Mouse (Mus musculus) lung, embryonic 15.5 days (tissue): ENCODE measurements at regions not wholly inside any gene's neighbourhood (a gene's known extent, or its start where the extent isn't known, plus 50 kb on each side); places are given as distances from the start of the nearest gene placed in this dataset.
A peak's percentile ranks its signal among the peaks of the same experiment; 100 is the strongest.

Experiments used
- ATAC-seq: fragments of 200-750 bp; cut with Nextera tagmentation; 2 replicates; pipeline ENCODE4 v1.8.0; 2017; ENCODE audit warnings: moderate number of reproducible peaks, borderline replicate concordance; ENCODE audit not compliant: low FRiP score, low TSS enrichment; ENCODE audit errors: extremely low read depth
- H3K27ac ChIP-seq: fragments of 300-500 bp; sonication (generic); 2 replicates; pipeline ENCODE4 v1.5.1; 2015; ENCODE audit warnings: moderate library complexity, mild to moderate bottlenecking, inconsistent platforms
- H3K27me3 ChIP-seq: fragments of 300-500 bp; sonication (generic); 2 replicates; pipeline ENCODE4 v1.6.1; 2015; ENCODE audit warnings: inconsistent platforms
- H3K36me3 ChIP-seq: fragments of 300-500 bp; sonication (generic); 2 replicates; pipeline ENCODE4 v1.6.1; 2015; ENCODE audit warnings: inconsistent platforms
- H3K4me1 ChIP-seq: fragments of 300-500 bp; sonication (generic); 2 replicates; pipeline ENCODE4 v1.6.1; 2015; ENCODE audit warnings: inconsistent platforms
- H3K4me2 ChIP-seq: fragments of 300-500 bp; sonication (generic); 2 replicates; pipeline ENCODE4 v1.6.1; 2015; ENCODE audit warnings: inconsistent platforms, mild to moderate bottlenecking, moderate library complexity
- H3K4me3 ChIP-seq: fragments of 300-500 bp; sonication (generic); 2 replicates; pipeline ENCODE4 v1.5.1; 2015; ENCODE audit warnings: mild to moderate bottlenecking, inconsistent platforms
- H3K9ac ChIP-seq: fragments of 300-500 bp; sonication (generic); 2 replicates; pipeline ENCODE4 v1.6.1; 2015; ENCODE audit warnings: inconsistent platforms
- H3K9me3 ChIP-seq: fragments of 300-500 bp; sonication (generic); 2 replicates; pipeline ENCODE4 v1.6.1; 2016; ENCODE audit warnings: inconsistent platforms
- WGBS: fragments of 180-500 bp; shearing (Covaris S2); methylation state at CpG from one replicate; pipeline ENCODE4 v1.1.7; 2015; 5-methylcytosine and 5-hydroxymethylcytosine counted together

DNA sequence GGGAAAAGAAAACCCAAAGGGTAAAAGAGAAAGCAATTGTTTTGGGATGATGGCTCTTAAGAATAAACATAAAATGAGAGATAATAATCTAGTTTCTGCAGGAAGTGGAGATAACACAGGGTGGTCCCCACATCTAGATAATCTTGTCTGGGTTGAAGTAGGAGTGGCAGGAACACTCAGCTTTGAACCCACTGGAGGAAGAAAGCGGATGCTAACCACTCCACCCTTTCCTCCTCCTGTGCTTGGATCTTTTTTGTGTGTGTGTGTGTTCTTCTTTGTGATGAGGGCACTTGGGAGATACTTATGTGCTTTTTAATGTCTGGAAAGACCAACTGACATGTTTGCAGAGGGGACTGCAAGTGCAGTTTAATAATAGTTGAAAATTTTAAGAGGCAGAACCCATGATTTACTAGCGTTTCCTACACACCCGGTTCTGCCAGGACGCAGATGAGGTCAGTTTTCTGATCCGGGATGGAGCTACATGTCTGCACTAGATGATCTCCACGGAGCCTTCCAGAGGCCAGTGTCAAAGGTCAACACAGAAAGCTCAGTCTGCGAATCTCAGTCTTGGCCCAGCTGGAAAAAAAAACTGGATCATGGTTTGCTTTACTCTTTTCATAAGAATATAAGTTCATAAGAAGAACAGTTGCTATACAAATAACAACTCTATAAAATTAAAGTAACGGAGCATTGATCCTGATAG is 82.7 kb downstream of the Gm13691 start:
- no peak for ATAC-seq
- Histone ChIP-seq H3K4me3 (no peak overlapping the region), H3K4me2 (no peak overlapping the region), H3K27ac (no peak overlapping the region), H3K4me1 (no peaks in the 10 kb centered on the region), H3K36me3 (no peaks in the 10 kb centered on the region), H3K9me3 (no peaks in the 10 kb centered on the region), H3K27me3 (no peaks in the 10 kb centered on the region), H3K9ac (no peak overlapping the region)
- WGBS: 45% methylated on average over 8 of the region's 8 CpGs

DNA sequence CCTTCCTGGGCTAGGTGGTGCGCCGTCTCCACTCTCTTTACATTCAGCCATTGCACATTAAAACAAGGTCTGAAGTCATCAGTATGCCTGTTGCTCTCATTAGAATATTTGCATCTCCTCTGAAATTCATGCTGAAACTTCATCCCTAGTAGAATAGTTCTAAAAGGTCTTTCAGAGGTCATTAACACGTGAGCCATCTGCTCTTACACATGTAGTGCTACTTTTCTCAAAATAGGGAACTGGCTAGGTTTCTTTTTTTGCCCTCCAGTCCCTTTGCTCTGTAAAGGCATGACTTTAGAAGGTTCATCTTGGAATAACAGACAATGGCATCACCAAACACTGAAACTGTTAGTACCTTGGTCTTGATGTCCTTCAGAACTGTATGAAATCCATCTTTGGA is 85.6 kb downstream of the Gm13691 start:
- Histone ChIP-seq H3K4me3 (no peak overlapping the region), H3K4me1 (no peaks in the 10 kb centered on the region), H3K27ac (no peak overlapping the region), H3K9me3 (no peaks in the 10 kb centered on the region), H3K9ac (no peak overlapping the region), H3K27me3 (no peaks in the 10 kb centered on the region), H3K36me3 (no peaks in the 10 kb centered on the region), H3K4me2 (no peak overlapping the region)
- ATAC-seq: no peak
- 80% methylated on average over 3 of the region's 3 CpGs for WGBS

DNA sequence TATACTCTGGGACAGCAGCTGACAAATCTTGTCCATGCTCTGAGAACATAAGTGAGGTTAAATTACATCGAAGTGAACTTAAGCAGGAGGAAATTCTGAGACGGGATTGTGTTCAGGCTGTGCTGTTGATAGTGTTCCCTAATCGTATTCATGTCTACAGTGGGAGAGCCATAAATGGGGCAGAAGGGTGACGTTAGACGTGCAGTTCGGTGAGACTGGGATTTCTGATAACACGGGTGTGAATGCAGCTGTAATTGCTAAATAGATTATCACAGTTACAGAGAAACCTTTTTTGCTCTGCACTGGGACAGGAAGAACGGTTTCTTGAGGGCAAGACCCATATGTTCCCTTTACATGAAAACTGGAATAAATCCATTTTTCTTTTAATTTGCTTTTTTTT is 88.9 kb downstream of the Gm13691 start:
- WGBS: 39% methylated on average over 8 of the region's 8 CpGs
- Histone ChIP-seq H3K27me3 (no peaks in the 10 kb centered on the region), H3K36me3 (no peaks in the 10 kb centered on the region), H3K27ac (no peak overlapping the region), H3K4me1 (no peaks in the 10 kb centered on the region), H3K4me2 (no peak overlapping the region), H3K4me3 (no peak overlapping the region), H3K9ac (no peak overlapping the region), H3K9me3 (no peaks in the 10 kb centered on the region)
- ATAC-seq: no peak

DNA sequence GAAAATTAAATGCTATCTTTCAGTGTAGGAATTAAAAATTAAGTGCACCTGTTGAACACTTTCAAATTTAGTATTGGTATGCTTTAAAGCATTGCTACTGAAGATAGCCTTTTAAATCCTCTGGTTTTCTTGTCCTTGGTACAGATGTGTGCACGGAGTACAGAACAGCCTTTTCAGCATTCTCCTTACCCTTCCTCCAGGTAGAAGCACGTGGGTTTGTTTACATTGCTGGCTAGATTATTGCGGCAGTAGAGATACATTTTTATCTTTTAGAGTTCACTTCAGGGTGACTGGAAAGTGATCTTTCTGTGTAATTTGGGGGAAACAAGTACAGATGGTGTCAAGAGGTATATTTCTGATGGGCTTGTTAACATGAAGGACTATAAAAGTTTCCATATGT is 89.9 kb downstream of the Gm13691 start:
- 19% methylated on average over 3 of the region's 3 CpGs for whole genome bisulfite sequencing
- no peaks in the 10 kb centered on the region for H3K4me1 ChIP-seq
- no peaks in the 10 kb centered on the region for H3K36me3 ChIP-seq
- no peak for ATAC-seq
- no peak overlapping the region for H3K4me2 ChIP-seq
- no peaks in the 10 kb centered on the region for H3K27me3 ChIP-seq
- H3K4me3 ChIP-seq: no peak overlapping the region
- H3K27ac ChIP-seq: no peak overlapping the region
- H3K9me3 ChIP-seq: no peaks in the 10 kb centered on the region
- no peak overlapping the region for H3K9ac ChIP-seq

GRCm38 (mm10) chr2:84094751-84095150 is 104.4 kb downstream of the Gm13691 start:
- H3K4me3 ChIP-seq: no peak overlapping the region
- no peaks in the 10 kb centered on the region for H3K27me3 ChIP-seq
- no peak overlapping the region for H3K27ac ChIP-seq
- no peaks in the 10 kb centered on the region for H3K4me1 ChIP-seq
- no peak overlapping the region for H3K9ac ChIP-seq
- no peaks in the 10 kb centered on the region for H3K9me3 ChIP-seq
- H3K36me3 ChIP-seq: no peaks in the 10 kb centered on the region
- H3K4me2 ChIP-seq: no peak overlapping the region
- no peak for ATAC-seq
- 84% methylated on average over 1 of the region's 1 CpGs for WGBS

GRCm38 (mm10) chr2:84098746-84099145 is 108.4 kb downstream of the Gm13691 start:
- WGBS: 69% methylated on average over 4 of the region's 4 CpGs

GRCm38 (mm10) chr2:84113562-84113961 is 123.2 kb downstream of the Gm13691 start:
- H3K36me3 ChIP-seq: no peaks in the 10 kb centered on the region
- H3K9me3 ChIP-seq: no peaks in the 10 kb centered on the region
- H3K27me3 ChIP-seq: no peaks in the 10 kb centered on the region
- WGBS: 41% methylated on average over 6 of the region's 6 CpGs
- no peaks in the 10 kb centered on the region for H3K4me1 ChIP-seq
- no peak overlapping the region for H3K27ac ChIP-seq
- no peak for ATAC-seq
- no peak overlapping the region for H3K4me2 ChIP-seq
- no peak overlapping the region for H3K4me3 ChIP-seq
- H3K9ac ChIP-seq: no peak overlapping the region

More at GRCm38 (mm10) chr2:84098746-84099145, 108.4 kb downstream of the Gm13691 start:
- H3K9me3 ChIP-seq: no peaks in the 10 kb centered on the region
- no peak overlapping the region for H3K4me2 ChIP-seq
- H3K36me3 ChIP-seq: no peaks in the 10 kb centered on the region
- no peak overlapping the region for H3K4me3 ChIP-seq
- H3K9ac ChIP-seq: no peak overlapping the region
- no peaks in the 10 kb centered on the region for H3K27me3 ChIP-seq
- no peak for ATAC-seq
- no peaks in the 10 kb centered on the region for H3K4me1 ChIP-seq
- H3K27ac ChIP-seq: no peak overlapping the region

DNA sequence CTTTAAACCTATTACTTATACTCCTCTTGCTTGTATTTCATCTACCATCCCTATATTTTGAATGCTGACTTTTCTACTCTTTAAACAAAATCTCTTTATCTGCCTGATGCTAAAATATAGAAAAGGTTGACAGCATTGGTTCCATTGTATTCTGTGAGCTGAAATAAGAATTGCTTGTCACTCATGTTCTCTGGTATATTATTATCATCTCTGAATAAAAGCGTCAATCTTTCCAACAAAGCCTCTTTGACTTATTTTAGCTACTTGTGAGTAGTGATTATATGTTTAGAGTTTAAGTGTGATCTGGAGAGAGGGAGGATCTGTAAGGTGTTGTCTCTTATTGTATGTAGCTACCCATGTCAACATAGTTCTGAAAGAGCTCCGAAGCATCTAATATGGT is 129.5 kb downstream of the Gm13691 start:
- no peaks in the 10 kb centered on the region for H3K36me3 ChIP-seq
- H3K4me3 ChIP-seq: no peak overlapping the region
- no peaks in the 10 kb centered on the region for H3K27me3 ChIP-seq
- 89% methylated on average over 2 of the region's 2 CpGs for WGBS
- H3K9ac ChIP-seq: no peak overlapping the region
- no peak overlapping the region for H3K4me2 ChIP-seq
- no peak overlapping the region for H3K27ac ChIP-seq
- H3K9me3 ChIP-seq: no peaks in the 10 kb centered on the region
- no peak for ATAC-seq
- no peaks in the 10 kb centered on the region for H3K4me1 ChIP-seq

DNA sequence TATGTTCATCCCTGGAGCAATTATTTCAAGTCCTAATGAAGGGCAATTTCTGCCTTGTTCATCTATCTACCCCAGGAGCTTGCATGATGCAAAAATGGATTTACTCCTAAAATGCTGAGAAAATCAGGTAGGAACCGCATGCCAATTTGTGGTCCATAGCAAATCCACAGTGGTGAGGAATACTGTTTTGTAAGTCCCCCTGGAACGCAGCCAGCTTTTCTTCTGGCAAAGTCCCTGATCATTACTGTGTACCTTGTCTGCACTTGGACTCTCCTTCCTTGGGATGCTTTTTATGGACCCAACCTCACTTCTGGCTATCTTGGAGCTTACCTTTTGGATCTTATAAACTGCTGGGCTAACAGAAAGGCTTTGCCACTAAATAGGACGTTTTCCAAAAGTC is 137.2 kb downstream of the Gm13691 start:
- WGBS: 72% methylated on average over 3 of the region's 3 CpGs
- H3K4me2 ChIP-seq: no peak overlapping the region
- no peak overlapping the region for H3K9ac ChIP-seq
- H3K27me3 ChIP-seq: no peaks in the 10 kb centered on the region
- H3K4me3 ChIP-seq: no peak overlapping the region
- no peaks in the 10 kb centered on the region for H3K36me3 ChIP-seq
- no peaks in the 10 kb centered on the region for H3K9me3 ChIP-seq
- no peaks in the 10 kb centered on the region for H3K4me1 ChIP-seq
- ATAC-seq: no peak
- H3K27ac ChIP-seq: no peak overlapping the region

- no peak for ATAC-seq
- Histone ChIP-seq H3K36me3 (no peaks in the 10 kb centered on the region), H3K27ac (no peak overlapping the region), H3K4me2 (no peak overlapping the region), H3K4me3 (no peak overlapping the region), H3K9ac (no peak overlapping the region), H3K27me3 (no peaks in the 10 kb centered on the region), H3K4me1 (no peaks in the 10 kb centered on the region), H3K9me3 (no peaks in the 10 kb centered on the region)
Observed at GRCm38 (mm10) chr2:84161742-84162141, 171.4 kb downstream of the Gm13691 start.

- Histone ChIP-seq H3K27ac (no peak overlapping the region), H3K4me3 (no peak overlapping the region), H3K36me3 (no peaks in the 10 kb centered on the region), H3K4me1 (no peaks in the 10 kb centered on the region), H3K27me3 (no peaks in the 10 kb centered on the region), H3K9me3 (no peaks in the 10 kb centered on the region), H3K4me2 (no peak overlapping the region), H3K9ac (no peak overlapping the region)
- ATAC-seq: no peak
- 84% methylated on average over 3 of the region's 3 CpGs for WGBS
Observed at GRCm38 (mm10) chr2:84173450-84173849, 183.1 kb downstream of the Gm13691 start.

GRCm38 (mm10) chr2:84183624-84184287 is 193.4 kb downstream of the Gm13691 start:
- H3K27ac ChIP-seq: peak overlapping the region; percentile 79
- no peaks in the 10 kb centered on the region for H3K36me3 ChIP-seq
- H3K27me3 ChIP-seq: no peaks in the 10 kb centered on the region
- no peak overlapping the region for H3K4me3 ChIP-seq
- H3K9me3 ChIP-seq: no peaks in the 10 kb centered on the region
- no peak for ATAC-seq
- H3K4me2 ChIP-seq: peak overlapping the region; percentile 19; the same call in 1 of the 2 replicates
- H3K4me1 ChIP-seq: no peaks in the 10 kb centered on the region
- H3K9ac ChIP-seq: no peak overlapping the region
- 21% methylated on average over 5 of the region's 5 CpGs for WGBS
